Mouse (Mus musculus) megakaryocyte-erythroid progenitor cell, adult 5-6 weeks (primary cell): ENCODE measurements around the gene Plekhh3. TPM values are rescaled to one million over a fixed set of nuclear protein-coding genes. Genes with fewer than 3 reads are reported as not detected.
"Not testable (repeated sequence)": the region's sequence is repeated elsewhere in the genome, so short reads cannot be mapped to it uniquely, and the experiment has no call there.

ENCODE experiments used
- ATAC-seq: replicated peaks from 2 replicates; pipeline ENCODE4 v1.8.0; 2016; ENCODE audit warnings: mild to moderate bottlenecking, inconsistent platforms; ENCODE audit not compliant: severe bottlenecking, poor library complexity, low FRiP score, low TSS enrichment
- total RNA-seq, 2 experiments: library from RNA; stranded (forward) in 1 of 2; stranded (reverse) in 1 of 2; fragments of 200-1000, 215-1000 nt in 1 of 2; fragments of >200 nt in 1 of 2; fragmentation: Nextera tagmentation in 1 of 2; gene quantifications; 2 replicates each; pipeline ENCODE4 v1.2.3; 2014 to 2017

The Plekhh3 gene
- total RNA-seq, 2 experiments from 2014 or later, result not detected

DNA sequence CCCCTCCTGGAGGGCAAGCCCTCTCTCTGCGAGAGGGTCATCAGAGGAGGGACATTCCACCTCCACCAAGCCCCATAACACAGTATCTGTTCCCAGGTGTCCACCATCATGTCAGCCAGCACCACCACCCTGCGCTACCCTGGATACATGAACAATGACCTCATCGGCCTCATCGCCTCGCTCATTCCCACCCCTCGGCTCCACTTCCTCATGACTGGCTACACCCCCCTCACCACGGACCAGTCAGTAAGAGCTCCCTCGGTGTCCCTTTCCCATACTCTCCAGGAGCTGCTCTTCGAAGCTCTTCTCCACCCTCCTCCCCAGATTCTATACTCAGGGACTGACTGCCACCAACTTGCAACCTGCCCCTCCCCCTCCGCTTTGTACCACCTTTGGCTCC, 11.0 kb downstream of the Plekhh3 start:
- not testable (repeated sequence) for ATAC-seq

GRCm38 (mm10) chr11:101155728-101156371, 15.3 kb downstream of the Plekhh3 start, which contains the start of gene Tubg2:
Gene Tubg2, plus strand, starts transcription at chr11:101155907.
- ATAC-seq, result no peak

GRCm38 (mm10) chr11:101155151-101155550, 16.0 kb downstream of the Plekhh3 start:
- ATAC-seq, result no peak

- no peak for ATAC-seq
These were observed 16.5 kb downstream of the Plekhh3 start for GRCm38 (mm10) chr11:101154648-101155047.

DNA sequence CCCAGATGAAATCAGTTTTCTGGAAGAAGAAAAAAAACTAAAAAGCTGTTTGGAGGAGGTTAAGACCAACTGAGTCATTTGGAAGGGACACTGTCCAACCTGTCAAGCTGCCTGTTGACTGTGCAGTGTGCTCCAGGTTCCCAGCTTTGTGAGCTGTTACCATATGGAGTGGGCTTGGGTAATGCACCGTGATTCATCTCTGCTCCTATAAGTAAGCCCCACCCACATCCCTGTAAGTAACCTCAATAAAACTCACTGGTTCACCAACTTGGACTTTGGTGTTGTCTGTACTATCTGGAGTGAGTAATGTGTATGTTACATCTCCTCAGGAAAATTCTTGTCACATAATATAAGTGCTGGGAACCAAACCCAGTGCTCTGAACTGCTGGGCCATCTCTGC, 18.3 kb downstream of the Plekhh3 start:
- no peak for ATAC-seq

DNA sequence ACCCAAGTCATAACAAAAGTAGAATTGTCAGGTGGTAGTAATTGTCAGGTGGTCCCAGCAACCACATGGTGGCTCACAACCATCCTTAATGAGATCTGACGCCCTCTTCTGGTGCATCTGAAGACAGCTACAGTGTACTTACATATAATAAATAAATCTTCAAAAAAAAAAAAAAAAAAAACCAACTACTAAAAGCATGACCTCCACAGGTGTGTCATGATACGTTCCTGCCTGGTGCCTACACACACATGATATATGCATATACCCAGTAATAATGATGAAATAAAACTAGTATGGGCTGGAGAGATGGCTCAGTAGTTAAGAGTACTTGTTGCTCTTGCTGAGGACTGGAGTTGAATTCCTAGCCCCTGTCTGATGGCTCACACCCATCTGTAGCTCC, 20.1 kb downstream of the Plekhh3 start:
- ATAC-seq, result no peak

DNA sequence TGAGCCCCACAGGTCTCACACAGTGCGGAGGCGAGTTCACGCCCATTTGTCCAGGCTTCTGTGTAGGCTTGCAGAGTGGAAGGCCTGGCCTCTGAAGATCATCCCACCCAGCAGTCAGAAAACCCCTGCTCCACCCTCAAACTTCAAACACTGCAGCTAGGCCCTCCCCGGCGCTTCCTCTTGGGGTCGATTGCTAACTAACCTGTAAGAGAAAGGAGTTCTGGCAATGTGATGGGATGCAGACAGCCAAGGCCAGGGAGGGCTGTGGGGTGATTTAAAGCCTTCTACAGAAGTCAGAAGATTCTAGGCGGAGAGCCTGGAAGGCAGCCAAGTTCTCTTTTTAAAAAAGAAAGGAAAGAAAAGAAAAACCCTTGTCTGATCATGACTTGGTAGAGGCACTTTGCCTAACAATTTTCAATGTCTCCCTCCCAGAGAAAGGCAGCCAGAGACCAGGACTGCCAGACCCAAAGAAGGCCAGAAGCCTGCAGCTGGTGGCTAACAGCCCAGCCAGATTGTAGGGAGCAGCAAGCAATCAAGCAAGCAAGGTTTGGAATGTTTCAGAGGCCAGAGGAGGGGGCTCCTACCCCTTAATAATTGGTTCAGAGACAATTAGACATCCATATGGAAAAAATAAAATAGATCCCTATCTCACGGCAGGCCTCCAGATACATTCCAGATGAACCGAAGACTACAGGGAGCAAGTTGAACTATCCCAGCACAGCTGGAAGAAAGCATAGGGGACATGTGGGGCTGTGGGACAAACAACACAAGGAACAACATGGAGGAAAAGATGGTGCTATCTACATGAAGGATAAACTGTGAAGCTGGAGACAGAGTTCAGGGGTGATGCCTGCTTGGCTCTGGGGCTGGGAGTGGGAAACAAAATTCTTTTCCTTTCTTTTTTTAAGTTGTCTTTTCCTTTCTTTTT, 21.7 kb downstream of the Plekhh3 start:
- ATAC-seq, result 0 out of 2 replicates have a peak, but pooled peaks have one; percentile 10

DNA sequence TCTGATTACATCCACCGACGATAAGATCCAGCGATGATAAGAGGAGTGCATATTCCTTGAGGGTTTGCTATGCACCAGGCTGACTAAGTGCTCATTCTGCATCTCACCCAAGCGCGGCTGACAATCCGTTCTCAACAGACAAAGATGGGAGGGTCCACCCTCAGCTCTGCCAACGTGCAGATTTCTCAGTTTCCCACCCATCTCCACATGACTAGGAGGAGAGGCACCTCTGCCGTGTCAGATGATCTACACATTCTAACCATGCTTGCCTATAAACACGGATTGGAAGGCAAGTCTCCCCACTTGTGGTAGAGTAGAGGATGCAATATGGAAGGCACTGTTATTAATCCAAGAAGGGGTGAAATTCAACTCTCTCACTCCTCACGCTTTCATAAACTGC, 22.4 kb downstream of the Plekhh3 start:
- ATAC-seq, result no peak

DNA sequence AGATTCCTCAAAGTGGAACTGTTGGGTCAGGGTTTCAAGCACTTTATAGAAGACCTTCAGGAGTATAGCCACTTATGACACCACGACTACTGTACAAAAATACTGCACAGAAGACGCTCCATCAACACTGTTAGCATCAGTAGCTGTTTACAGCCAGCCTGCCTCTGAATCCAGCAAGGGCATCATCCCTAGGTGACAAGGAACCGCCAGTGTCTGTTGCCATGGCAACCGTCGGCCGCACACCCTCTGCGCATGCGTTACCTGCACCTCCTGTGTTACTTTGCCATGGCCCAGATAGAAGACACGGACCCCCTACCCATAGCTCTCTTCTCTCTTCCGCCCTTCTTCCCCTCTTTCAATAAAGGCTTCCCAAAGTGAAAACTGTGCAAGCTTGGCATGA, 24.8 kb downstream of the Plekhh3 start:
- ATAC-seq, result no peak

DNA sequence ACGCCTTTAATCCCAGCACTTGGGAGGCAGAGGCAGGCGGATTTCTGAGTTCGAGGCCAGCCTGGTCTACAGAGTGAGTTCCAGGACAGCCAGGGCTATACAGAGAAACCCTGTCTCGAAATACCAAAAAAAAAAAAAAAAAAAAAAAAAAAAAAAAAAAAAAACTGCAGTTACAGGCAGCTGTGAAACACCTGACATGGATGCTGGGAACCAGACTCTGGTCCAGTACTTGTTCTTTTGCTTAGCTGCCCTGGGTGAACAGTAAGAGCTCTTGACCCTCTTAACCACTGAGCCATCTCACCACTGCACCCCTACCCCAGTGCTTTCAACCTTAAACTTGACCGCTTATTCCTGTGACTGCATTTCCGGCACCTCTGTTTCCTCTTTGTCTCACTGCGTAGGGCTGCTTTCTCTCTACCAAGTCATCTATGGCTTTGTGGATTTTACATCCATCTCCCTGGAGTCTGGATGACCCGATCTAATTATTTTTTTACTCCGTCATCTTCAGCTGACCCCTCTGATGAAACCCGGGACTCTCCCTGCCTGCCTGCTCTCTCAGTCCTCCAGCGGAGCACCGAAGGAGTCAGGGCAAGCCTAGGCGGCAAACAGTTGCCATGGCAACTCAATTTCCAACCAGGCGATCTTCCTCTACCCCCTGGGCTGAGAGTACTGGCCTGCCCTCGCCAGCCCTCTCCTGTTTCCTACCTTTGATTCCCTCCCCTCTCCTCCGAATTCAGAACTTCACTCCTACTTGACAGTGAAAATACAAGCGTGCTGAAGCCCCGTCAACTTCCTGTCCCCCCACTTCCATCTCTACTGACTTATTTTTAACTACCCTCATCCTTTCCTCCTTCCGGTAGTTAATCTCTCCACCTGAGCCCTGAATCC, 27.6 kb downstream of the Plekhh3 start:
- no peak for ATAC-seq

DNA sequence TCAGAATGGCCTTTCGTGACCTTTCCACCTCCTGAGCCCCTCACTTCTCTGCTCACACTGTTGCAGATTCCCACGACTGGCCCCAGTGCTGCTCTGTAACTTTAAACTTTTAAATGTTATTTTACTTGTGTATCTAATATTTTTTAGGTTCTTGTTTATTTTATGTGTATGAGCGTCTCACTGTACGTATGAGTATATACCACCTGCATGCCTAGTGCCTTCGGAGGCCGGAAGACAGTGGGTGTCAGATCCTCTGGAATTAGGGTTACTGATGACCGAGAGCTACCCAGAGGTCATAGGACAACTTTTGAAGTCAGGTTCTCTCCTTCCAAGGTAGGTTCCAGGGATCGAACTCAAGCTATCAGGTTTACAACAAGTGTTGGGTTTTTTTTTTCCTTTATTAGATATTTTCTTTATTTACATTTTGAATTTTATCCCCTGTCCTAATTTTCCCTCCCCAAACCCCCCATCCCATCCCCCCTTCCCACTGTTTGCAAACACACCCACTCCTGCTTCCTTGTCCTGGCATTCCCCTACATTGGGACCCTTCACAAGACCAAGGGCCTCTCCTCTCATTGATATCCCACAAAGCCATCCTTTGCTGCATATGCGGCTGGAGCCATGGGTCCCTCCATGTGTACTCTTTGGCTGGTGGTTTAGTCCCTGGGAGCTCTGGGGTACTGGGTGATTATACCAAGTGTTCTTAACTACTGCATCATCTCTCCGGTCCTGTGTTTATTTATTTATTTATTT, 28.8 kb downstream of the Plekhh3 start:
- no peak for ATAC-seq

- ATAC-seq, result no peak
These were observed 30.1 kb downstream of the Plekhh3 start for GRCm38 (mm10) chr11:101141088-101141487.

GRCm38 (mm10) chr11:101140164-101140819, 30.9 kb downstream of the Plekhh3 start:
- ATAC-seq, result no peak

DNA sequence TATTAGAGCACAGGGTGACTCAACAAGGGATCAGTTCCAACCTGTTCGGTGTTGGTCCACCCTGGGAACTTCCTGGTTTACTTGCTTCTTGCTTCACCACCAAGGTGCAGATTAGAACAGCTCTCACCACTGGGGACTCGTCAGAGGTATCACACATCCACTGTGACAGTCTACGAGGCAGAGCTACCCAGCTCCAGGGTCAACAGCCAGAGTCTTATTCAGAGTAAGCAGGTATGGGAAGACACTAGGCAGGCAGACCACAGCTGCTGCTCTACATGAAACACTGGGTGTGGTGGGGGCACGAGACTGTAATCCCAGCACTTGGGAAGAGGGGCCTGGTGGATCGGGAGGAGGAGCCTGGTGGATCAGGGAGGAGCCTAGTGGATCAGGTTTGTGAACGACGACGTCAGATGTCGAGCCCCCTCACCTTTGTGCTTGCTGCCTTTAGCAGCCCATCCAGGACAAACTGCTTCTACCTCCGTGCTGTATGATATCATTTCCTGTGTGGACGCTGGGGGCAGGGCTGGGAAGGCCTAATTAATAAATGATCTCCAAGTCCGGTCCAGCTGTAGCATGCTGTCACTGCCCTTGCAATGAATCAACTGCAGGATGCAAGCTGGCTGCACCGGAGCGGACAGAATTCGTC, 32.5 kb downstream of the Plekhh3 start:
- ATAC-seq, result no peak

- no peak for ATAC-seq
These were observed 34.2 kb downstream of the Plekhh3 start for GRCm38 (mm10) chr11:101137000-101137399.

DNA sequence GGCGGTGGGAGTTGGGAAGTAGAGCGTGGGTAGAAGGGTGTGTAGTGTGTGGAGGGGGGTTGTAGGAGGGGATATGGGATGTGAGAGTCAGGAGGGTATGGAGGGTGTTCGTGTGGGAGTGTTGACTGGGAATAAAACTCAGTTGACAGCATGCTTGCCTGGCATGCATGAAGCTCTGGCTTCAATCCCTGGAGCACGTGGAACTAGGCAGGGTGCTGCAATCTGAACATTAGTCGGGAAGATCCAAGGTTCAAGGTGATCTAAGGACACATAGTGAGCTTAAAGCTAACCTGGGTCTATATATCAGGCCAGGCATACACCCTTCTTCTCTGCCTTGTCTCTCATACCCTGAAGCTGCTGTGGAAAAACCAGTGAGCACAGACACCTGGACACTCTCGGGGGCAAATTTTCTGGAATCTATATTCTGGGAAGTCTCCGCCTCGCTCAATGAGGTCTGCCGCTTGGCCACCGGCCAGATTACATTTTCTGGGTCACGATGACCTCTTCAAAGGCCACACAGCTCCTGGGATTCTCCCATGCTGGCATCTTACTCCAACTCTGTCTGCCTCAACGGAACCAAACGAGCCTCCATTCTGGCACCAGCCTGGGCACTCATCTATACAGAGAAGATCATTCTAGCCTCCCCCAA, 36.8 kb downstream of the Plekhh3 start:
- no peak for ATAC-seq

- ATAC-seq, result no peak
These were observed 38.1 kb downstream of the Plekhh3 start for GRCm38 (mm10) chr11:101133037-101133436.

- no peak for ATAC-seq
These were observed 39.5 kb downstream of the Plekhh3 start for GRCm38 (mm10) chr11:101131701-101132100.
